Mouse (Mus musculus): ENCODE results near the gene Dap3. TPM values are rescaled to one million over a fixed set of nuclear protein-coding genes. Genes with fewer than 3 reads are reported as not detected.

The Dap3 gene
- 59.9 TPM for polyA plus RNA-seq (2014; fragmentation: Illumina TruSeq; extraction: RNeasy Lipid Tissue Mini Kit (QIAGEN cat#74804); ENCODE audit: low read depth, low replicate concordance)

DNA sequence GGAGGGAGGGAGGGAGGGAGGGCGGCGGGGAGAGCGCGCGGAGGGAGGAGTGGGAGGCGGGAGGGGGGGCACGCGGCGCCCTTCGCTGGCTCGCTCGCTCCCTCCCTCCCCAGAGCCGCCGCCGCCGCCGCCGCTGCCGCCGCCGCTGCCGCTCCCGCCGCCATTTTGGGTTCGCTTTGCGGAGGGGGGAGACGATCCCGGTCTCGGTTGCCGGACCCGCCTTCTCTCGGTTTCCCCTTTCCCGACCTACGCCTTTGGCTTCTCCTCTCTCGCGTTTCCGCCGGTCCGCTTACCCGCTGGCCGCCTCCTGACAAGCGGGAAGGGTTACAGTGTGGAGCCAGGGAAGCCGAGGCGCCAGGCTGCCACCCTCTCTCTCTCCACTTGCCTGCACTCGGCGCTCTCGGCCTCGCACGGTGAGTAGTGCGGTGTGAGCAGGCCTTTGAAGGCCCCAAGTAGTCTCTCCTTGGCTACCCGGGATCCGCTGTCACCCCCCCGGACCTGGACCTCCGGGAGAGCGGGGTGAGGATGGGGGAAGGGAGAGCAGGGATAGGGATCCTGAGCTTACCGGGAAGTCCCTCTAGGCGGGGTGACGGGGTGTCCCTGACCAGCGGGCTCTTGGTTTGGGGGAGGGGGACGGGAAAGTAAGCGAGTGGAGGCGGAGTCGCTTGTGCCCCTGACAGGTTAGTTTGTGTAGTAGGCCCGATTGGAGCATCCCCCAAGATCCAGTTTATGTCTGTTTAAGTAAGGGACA, at the start of gene Dap3, which contains the start of gene Ash1l:
Gene Dap3 (minus strand): TSS at position 606 of the 751 bp plus-strand sequence.
Gene Ash1l (plus strand): TSS at position 47 of the 751 bp plus-strand sequence.

DNA sequence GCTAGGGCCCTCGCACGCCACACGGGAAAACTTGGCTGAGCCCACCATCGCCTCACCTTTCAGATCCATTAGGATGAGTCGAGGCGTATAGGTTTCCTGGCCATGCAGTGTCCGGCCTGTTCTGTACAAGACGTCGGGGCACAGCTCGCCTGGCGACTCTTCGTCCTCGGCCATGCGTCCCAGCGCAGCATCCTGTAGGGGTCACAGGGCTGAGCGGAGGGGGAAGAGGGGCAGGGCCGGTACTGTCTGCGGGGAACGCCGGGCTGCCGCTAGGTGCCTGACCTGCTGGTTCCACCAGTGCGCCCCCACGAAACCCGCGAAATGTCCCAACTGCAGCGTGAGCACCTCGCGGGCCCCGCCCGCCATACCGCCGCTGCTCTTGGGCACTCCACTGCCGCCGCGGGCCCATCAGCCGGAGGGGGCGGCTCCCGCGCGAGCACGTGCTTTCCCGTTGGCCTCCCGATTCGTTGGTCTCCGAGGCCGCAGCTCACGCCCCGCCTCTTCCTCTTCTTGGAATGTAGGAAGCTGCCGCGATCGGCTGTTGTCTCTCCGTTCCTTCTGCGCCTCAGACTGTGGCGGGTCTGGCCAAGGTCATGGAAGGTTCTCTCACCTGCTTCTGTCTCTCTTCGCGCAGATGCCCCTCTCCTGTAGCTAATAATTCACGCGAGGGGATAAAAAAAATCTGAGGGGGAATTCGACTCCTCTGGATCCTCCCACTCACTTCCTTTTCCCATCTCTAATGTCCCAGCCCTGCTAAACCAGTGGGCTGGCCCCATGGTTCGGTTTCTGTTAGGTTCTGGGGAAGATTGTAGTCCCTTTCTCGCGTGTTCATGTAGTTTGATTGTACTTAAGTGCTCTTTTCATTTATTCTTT, 37.2 kb downstream of the Dap3 start, which contains the start of gene Msto1:
Gene Msto1 (minus strand): TSS at position 489 of the 873 bp plus-strand sequence.

Other genes with a start within 250 kb of the Dap3 start
- gene Rit1, start 234.3 kb downstream of the Dap3 start, polyA plus RNA-seq (2014; fragmentation: Illumina TruSeq; extraction: RNeasy Lipid Tissue Mini Kit (QIAGEN cat#74804); ENCODE audit: low read depth, low replicate concordance) = 4.7 TPM
- gene Syt11, start 176.0 kb downstream of the Dap3 start, polyA plus RNA-seq (2014; fragmentation: Illumina TruSeq; extraction: RNeasy Lipid Tissue Mini Kit (QIAGEN cat#74804); ENCODE audit: low read depth, low replicate concordance) = 3.5 TPM
- gene Gon4l, start 116.0 kb downstream of the Dap3 start, polyA plus RNA-seq (2014; fragmentation: Illumina TruSeq; extraction: RNeasy Lipid Tissue Mini Kit (QIAGEN cat#74804); ENCODE audit: low read depth, low replicate concordance) = 2.3 TPM
- gene Msto1, start 37.2 kb downstream of the Dap3 start, polyA plus RNA-seq (2014; fragmentation: Illumina TruSeq; extraction: RNeasy Lipid Tissue Mini Kit (QIAGEN cat#74804); ENCODE audit: low read depth, low replicate concordance) = 1.4 TPM
- gene Ash1l, start 559 bp downstream of the Dap3 start, polyA plus RNA-seq (2014; fragmentation: Illumina TruSeq; extraction: RNeasy Lipid Tissue Mini Kit (QIAGEN cat#74804); ENCODE audit: low read depth, low replicate concordance) = 11.3 TPM
- gene Rusc1, start 142.1 kb upstream of the Dap3 start, polyA plus RNA-seq (2014; fragmentation: Illumina TruSeq; extraction: RNeasy Lipid Tissue Mini Kit (QIAGEN cat#74804); ENCODE audit: low read depth, low replicate concordance) = 1.8 TPM
- gene Gm43738, start 149.9 kb upstream of the Dap3 start, polyA plus RNA-seq (2014; fragmentation: Illumina TruSeq; extraction: RNeasy Lipid Tissue Mini Kit (QIAGEN cat#74804); ENCODE audit: low read depth, low replicate concordance) = not detected
- 96.2 TPM for gene Fdps, start 150.8 kb upstream of the Dap3 start, polyA plus RNA-seq (2014; fragmentation: Illumina TruSeq; extraction: RNeasy Lipid Tissue Mini Kit (QIAGEN cat#74804); ENCODE audit: low read depth, low replicate concordance)
- gene Pklr, start 185.0 kb upstream of the Dap3 start, polyA plus RNA-seq (2014; fragmentation: Illumina TruSeq; extraction: RNeasy Lipid Tissue Mini Kit (QIAGEN cat#74804); ENCODE audit: low read depth, low replicate concordance) = 35.7 TPM
- not detected for gene Hcn3, start 209.0 kb upstream of the Dap3 start, polyA plus RNA-seq (2014; fragmentation: Illumina TruSeq; extraction: RNeasy Lipid Tissue Mini Kit (QIAGEN cat#74804); ENCODE audit: low read depth, low replicate concordance)
- 8.1 TPM for gene Clk2, start 213.6 kb upstream of the Dap3 start, polyA plus RNA-seq (2014; fragmentation: Illumina TruSeq; extraction: RNeasy Lipid Tissue Mini Kit (QIAGEN cat#74804); ENCODE audit: low read depth, low replicate concordance)
- 9.4 TPM for gene Scamp3, start 226.3 kb upstream of the Dap3 start, polyA plus RNA-seq (2014; fragmentation: Illumina TruSeq; extraction: RNeasy Lipid Tissue Mini Kit (QIAGEN cat#74804); ENCODE audit: low read depth, low replicate concordance)
- not detected for gene Fam189b, start 232.0 kb upstream of the Dap3 start, polyA plus RNA-seq (2014; fragmentation: Illumina TruSeq; extraction: RNeasy Lipid Tissue Mini Kit (QIAGEN cat#74804); ENCODE audit: low read depth, low replicate concordance)

Data from liver, adult 10 weeks (tissue).